Mouse (Mus musculus) forebrain, embryonic 11.5 days (tissue): ENCODE measurements around the gene Zfp609. TPM values are rescaled to one million over a fixed set of nuclear protein-coding genes. Genes with fewer than 3 reads are reported as not detected.
"Not testable (repeated sequence)": the region's sequence is repeated elsewhere in the genome, so short reads cannot be mapped to it uniquely, and the experiment has no call there.

Experiments used
- ATAC-seq: fragments of 200-750 bp; cut with Nextera tagmentation; replicated peaks from 2 replicates; pipeline ENCODE4 v1.8.0; 2017; ENCODE audit warnings: moderate TSS enrichment; ENCODE audit not compliant: low FRiP score
- DNase-seq: peaks from one replicate; pipeline ENCODE4 v3.0.0-alpha.2; 2017; ENCODE audit warnings: low spot score
- H3K27ac ChIP-seq: fragments of 300-500 bp; sonication (generic); 2 replicates; pipeline ENCODE4 v1.5.1; 2014; ENCODE audit warnings: low read depth, low read length
- H3K27me3 ChIP-seq: fragments of 300-500 bp; sonication (generic); 2 replicates; pipeline ENCODE4 v1.6.1; 2014; ENCODE audit warnings: mild to moderate bottlenecking, low read length, mixed read lengths; ENCODE audit not compliant: control insufficient read depth, insufficient read depth
- H3K36me3 ChIP-seq: fragments of 300-500 bp; sonication (generic); 2 replicates; pipeline ENCODE4 v1.6.1; 2014; ENCODE audit warnings: mild to moderate bottlenecking, low read length, moderate library complexity, mixed read lengths; ENCODE audit not compliant: control insufficient read depth, insufficient read depth
- H3K4me1 ChIP-seq: fragments of 300-500 bp; sonication (generic); replicated peaks from 2 replicates; pipeline ENCODE4 v1.6.1; 2014; ENCODE audit warnings: low read length, mixed read lengths; ENCODE audit not compliant: control insufficient read depth, insufficient read depth
- H3K4me2 ChIP-seq: fragments of 300-500 bp; sonication (generic); 2 replicates; pipeline ENCODE4 v1.6.1; 2014; ENCODE audit warnings: low read depth, mild to moderate bottlenecking, low read length, moderate library complexity, mixed read lengths; ENCODE audit not compliant: severe bottlenecking
- H3K4me3 ChIP-seq: fragments of 300-500 bp; sonication (generic); 2 replicates; pipeline ENCODE4 v1.5.1; 2014; ENCODE audit warnings: low read depth, low read length
- H3K9ac ChIP-seq: fragments of 300-500 bp; sonication (generic); 2 replicates; pipeline ENCODE4 v1.6.1; 2014; ENCODE audit warnings: low read length
- H3K9me3 ChIP-seq: fragments of 300-500 bp; sonication (generic); 2 replicates; pipeline ENCODE4 v1.6.1; 2016; ENCODE audit warnings: low read length, mixed read lengths; ENCODE audit not compliant: control insufficient read depth
- WGBS: fragments of 180-500 bp; shearing (Covaris S2); extraction: QIAGEN DNeasy Blood & Tissue Kit; methylation state at CpG from one replicate; pipeline ENCODE4 v1.1.7; 2014; 5-methylcytosine and 5-hydroxymethylcytosine counted together
- polyA plus RNA-seq: library from polyadenylated mRNA; unstranded; fragments of >200 nt; fragmentation: Nextera tagmentation; extraction: Ambion mirVana; gene quantifications from 2 replicates; pipeline ENCODE4 v1.2.1, GENCODE M21; 2014

The Zfp609 gene
- polyA plus RNA-seq, 1 experiment from 2014 or later: 12.9 TPM

DNA sequence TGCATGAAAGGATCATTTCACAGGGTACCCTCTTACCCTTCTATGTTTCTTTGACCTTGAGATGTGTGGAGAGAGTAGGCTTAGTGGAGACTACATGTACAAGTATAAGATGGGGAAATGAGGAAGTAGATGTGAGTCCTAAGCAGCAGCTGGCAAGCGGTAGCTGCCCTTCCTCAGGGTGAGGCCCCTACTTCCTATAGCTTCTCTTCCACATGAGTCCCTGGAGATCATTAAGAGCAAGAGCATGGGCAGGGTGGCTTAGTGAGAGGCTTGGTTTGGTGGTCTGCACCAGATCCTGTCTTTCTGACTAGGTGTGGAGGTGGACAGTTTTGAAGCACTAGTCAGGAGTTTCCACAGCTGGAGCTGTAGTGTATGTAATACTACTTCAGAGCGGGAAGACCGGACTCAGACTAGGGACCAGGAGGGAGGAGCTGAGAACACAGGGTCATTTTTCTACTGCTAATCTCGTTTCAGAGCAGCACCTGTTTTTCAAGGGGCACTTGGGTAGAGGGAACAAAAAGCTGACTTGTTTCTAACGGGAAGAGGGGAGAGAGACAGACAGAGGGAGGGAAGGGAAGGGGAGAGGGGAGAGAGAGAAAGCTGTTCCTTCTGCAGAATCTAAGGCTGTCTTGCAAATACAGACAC is 134.3 kb downstream of the Zfp609 start:
- Histone ChIP-seq H3K36me3 (peaks cover 5% of the 10 kb centered on the region; the same call in 1 of the 2 replicates), H3K9ac (no peak overlapping the region)
- no peak for ATAC-seq

DNA sequence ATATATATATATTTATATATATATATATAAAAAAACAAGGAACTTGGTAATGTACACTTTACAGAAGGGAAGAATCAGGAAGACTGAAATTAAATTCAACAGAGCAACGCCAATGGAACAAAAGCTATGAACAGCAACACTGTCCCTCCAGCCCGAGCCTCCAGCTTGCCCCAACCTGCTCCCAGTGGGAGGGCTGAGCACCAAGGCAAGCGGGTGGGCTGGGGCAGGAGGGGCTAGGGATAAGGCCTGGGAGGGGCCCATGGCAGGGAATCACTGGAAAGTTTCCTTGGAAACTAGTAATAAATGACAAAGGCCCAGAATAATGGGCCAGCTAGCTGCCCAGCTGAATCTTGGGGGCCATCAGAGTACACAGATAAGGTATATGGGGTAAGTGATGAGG is 134.9 kb downstream of the Zfp609 start:
- peaks cover 6% of the 10 kb centered on the region; the same call in 1 of the 2 replicates for H3K36me3 ChIP-seq
- WGBS: 27% methylated on average over 3 of the region's 3 CpGs
- no peaks in the 10 kb centered on the region for H3K9me3 ChIP-seq
- H3K4me1 ChIP-seq: peaks cover 5% of the 10 kb centered on the region; the same call in 1 of the 2 replicates
- no peak; the same call in 1 of the 2 replicates for ATAC-seq
- peak overlapping the region; percentile 8; the same call in 1 of the 2 replicates for H3K27ac ChIP-seq
- no peaks in the 10 kb centered on the region for H3K27me3 ChIP-seq
- no peak overlapping the region for H3K4me2 ChIP-seq
- no peak for DNase-seq
- H3K9ac ChIP-seq: no peak overlapping the region
- H3K4me3 ChIP-seq: no peak overlapping the region

More for the DNA sequence above, 134.3 kb downstream of the Zfp609 start:
- 38% methylated on average over 5 of the region's 5 CpGs for whole genome bisulfite sequencing
- DNase-seq: no peak
- peaks cover 5% of the 10 kb centered on the region; the same call in 1 of the 2 replicates for H3K4me1 ChIP-seq
- peak overlapping the region; percentile 26; the same call in 1 of the 2 replicates for H3K27ac ChIP-seq
- no peaks in the 10 kb centered on the region for H3K9me3 ChIP-seq
- H3K4me2 ChIP-seq: no peak overlapping the region
- no peak overlapping the region for H3K4me3 ChIP-seq
- no peaks in the 10 kb centered on the region for H3K27me3 ChIP-seq

- H3K4me1 ChIP-seq, H3K9ac ChIP-seq, H3K9me3 ChIP-seq, H3K4me3 ChIP-seq, H3K27ac ChIP-seq, ATAC-seq, DNase-seq, H3K4me2 ChIP-seq, H3K36me3 ChIP-seq, H3K27me3 ChIP-seq: not testable (repeated sequence)
- WGBS: 50% methylated on average over 2 of the region's 2 CpGs
Observed at GRCm38 (mm10) chr9:65689869-65690268, 137.5 kb downstream of the Zfp609 start.

DNA sequence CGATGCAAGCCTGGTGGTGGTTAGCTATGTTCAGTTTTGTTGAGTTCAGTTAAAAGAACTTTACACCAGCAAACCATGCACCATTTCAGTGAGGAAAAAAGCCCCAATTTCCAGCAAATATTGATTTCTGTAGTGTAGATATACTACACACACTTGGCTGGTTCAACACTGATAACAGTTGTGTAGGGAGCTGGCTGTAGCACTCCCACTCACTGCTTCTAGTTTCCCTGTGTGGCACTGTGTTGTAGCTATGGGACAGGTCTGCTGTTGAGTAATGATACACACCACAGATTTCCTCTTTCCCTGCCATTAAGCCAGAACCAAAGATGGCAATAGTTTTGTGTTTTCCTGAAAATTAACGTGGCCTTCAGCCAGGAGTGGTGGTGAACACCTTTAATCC is 142.7 kb downstream of the Zfp609 start:
- H3K4me3 ChIP-seq: no peak overlapping the region
- no peak overlapping the region for H3K27ac ChIP-seq
- DNase-seq (no peak), ATAC-seq (no peak)
- H3K27me3 ChIP-seq: no peaks in the 10 kb centered on the region
- WGBS: 80% methylated on average over 2 of the region's 2 CpGs
- no peaks in the 10 kb centered on the region for H3K9me3 ChIP-seq
- H3K9ac ChIP-seq: no peak overlapping the region
- H3K4me2 ChIP-seq: no peak overlapping the region
- peaks cover 4% of the 10 kb centered on the region; the same call in 1 of the 2 replicates for H3K4me1 ChIP-seq
- peaks cover 2% of the 10 kb centered on the region; the same call in 1 of the 2 replicates for H3K36me3 ChIP-seq

DNA sequence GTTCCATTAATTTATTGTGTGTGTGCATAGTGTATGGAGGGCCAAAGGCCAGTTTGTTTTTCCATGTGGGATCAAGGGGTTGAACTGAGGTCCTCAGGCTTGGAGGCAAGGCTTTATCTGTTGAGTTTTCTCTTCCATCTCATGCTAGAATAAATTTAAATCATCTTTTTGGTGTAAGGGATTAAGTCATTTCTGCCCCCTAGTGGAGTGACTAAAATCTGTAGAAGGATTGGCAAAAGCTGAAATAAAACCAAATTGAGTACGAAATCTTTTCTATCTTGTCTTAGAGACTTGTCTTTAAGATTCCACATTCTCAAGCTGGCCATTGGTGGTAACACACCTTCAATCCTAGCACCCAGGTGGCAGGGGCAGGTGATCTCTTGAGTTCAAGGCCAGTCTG is 144.4 kb downstream of the Zfp609 start:
- peaks cover 2% of the 10 kb centered on the region; the same call in 1 of the 2 replicates for H3K36me3 ChIP-seq

GRCm38 (mm10) chr9:65682183-65682582 is 145.2 kb downstream of the Zfp609 start:
- Histone ChIP-seq H3K27ac (no peak overlapping the region), H3K4me2 (no peak overlapping the region), H3K27me3 (no peaks in the 10 kb centered on the region), H3K4me1 (peaks cover 16% of the 10 kb centered on the region; the same call in 1 of the 2 replicates), H3K9ac (no peak overlapping the region), H3K4me3 (no peak overlapping the region), H3K9me3 (no peaks in the 10 kb centered on the region), H3K36me3 (no peaks in the 10 kb centered on the region; the same call in 1 of the 2 replicates)
- no peak for DNase-seq
- WGBS: 84% methylated on average over 3 of the region's 3 CpGs
- ATAC-seq: no peak

More for the DNA sequence above, 144.4 kb downstream of the Zfp609 start:
- Histone ChIP-seq H3K27ac (no peak overlapping the region), H3K4me1 (peaks cover 12% of the 10 kb centered on the region; the same call in 1 of the 2 replicates), H3K9me3 (no peaks in the 10 kb centered on the region), H3K27me3 (no peaks in the 10 kb centered on the region), H3K9ac (no peak overlapping the region), H3K4me2 (no peak overlapping the region), H3K4me3 (no peak overlapping the region)
- 91% methylated on average over 1 of the region's 1 CpGs for WGBS
- ATAC-seq: no peak
- DNase-seq: no peak

GRCm38 (mm10) chr9:65681634-65681940 is 145.8 kb downstream of the Zfp609 start:
- WGBS: 96% methylated on average over 2 of the region's 2 CpGs
- no peak for ATAC-seq
- peaks cover 16% of the 10 kb centered on the region; the same call in 1 of the 2 replicates for H3K4me1 ChIP-seq

GRCm38 (mm10) chr9:65680938-65681633 is 146.3 kb downstream of the Zfp609 start:
- H3K4me1 ChIP-seq: peaks cover 16% of the 10 kb centered on the region; the same call in 1 of the 2 replicates

More at GRCm38 (mm10) chr9:65681634-65681940, 145.8 kb downstream of the Zfp609 start:
- no peak overlapping the region for H3K4me3 ChIP-seq
- no peak overlapping the region for H3K27ac ChIP-seq
- no peak overlapping the region for H3K9ac ChIP-seq
- no peak overlapping the region for H3K4me2 ChIP-seq
- H3K9me3 ChIP-seq: no peaks in the 10 kb centered on the region
- H3K27me3 ChIP-seq: no peaks in the 10 kb centered on the region
- H3K36me3 ChIP-seq: no peaks in the 10 kb centered on the region; the same call in 1 of the 2 replicates
- DNase-seq: no peak

More at GRCm38 (mm10) chr9:65680938-65681633, 146.3 kb downstream of the Zfp609 start:
- Histone ChIP-seq H3K36me3 (no peaks in the 10 kb centered on the region), H3K27ac (no peak overlapping the region), H3K27me3 (no peaks in the 10 kb centered on the region), H3K4me3 (no peak overlapping the region), H3K4me2 (no peak overlapping the region), H3K9me3 (no peaks in the 10 kb centered on the region), H3K9ac (no peak overlapping the region)
- 90% methylated on average over 4 of the region's 4 CpGs for WGBS
- ATAC-seq (no peak), DNase-seq (no peak)
